ENCODE assay signal across 8 mouse cellular contexts in genomic region chr4:98395346-98395689, GRCm38 (mm10). TPM values are rescaled to one million over a fixed set of nuclear protein-coding genes. Genes with fewer than 3 reads are reported as not detected.
A peak's percentile ranks its signal among the peaks of the same experiment; 100 is the strongest.
DNase-seq lines count a peak whose midpoint lies in the region; ATAC-seq and TF ChIP-seq lines count a peak whose summit lies in the region.

No protein-coding gene starts in this region.

- H3K27ac ChIP-seq in left cerebral cortex, adult 2 months = peak overlapping the region; percentile 94
- peak overlapping the region; percentile 72; the same call in 1 of the 2 replicates for H3K27ac ChIP-seq in embryonic facial prominence, embryonic 11.5 days (replicated peaks; ENCODE audit: low read depth, low read length)
- peak overlapping the region; percentile 87 for H3K27ac ChIP-seq in neural tube, embryonic 13.5 days (replicated peaks)

- peak overlapping the region; percentile 91 for H3K4me2 ChIP-seq in embryonic facial prominence, embryonic 11.5 days (ENCODE audit: low read depth, low read length)
- H3K4me2 ChIP-seq in neural tube, embryonic 13.5 days = peak overlapping the region; percentile 89

- 6% methylated on average over 7 of the region's 7 CpGs for WGBS in embryonic facial prominence, embryonic 11.5 days
- WGBS in neural tube, embryonic 13.5 days = 3% methylated on average over 7 of the region's 7 CpGs

- DNase-seq in left cerebral cortex, adult 2 months (ENCODE audit: extremely low spot score in 1 of 2, low spot score in 2 of 2) = no peak
- no peak for DNase-seq in left cerebral cortex, postnatal 14 days (ENCODE audit: low spot score in 2 of 2)
- no peak for DNase-seq in embryonic facial prominence, embryonic 11.5 days (ENCODE audit: low spot score)
- no peak for DNase-seq in urinary bladder, adult 2 months (ENCODE audit: low spot score)
- no peak for DNase-seq in yolk sac, embryonic 10.5 days (ENCODE audit: low spot score)
- no peak for DNase-seq in adrenal gland, postnatal 36 days

- H3K27me3 ChIP-seq in embryonic facial prominence, embryonic 11.5 days (ENCODE audit: control insufficient read depth, insufficient read depth, low read length) = no peaks in the 10 kb centered on the region
- no peaks in the 10 kb centered on the region for H3K27me3 ChIP-seq in neural tube, embryonic 13.5 days

- no peaks in the 10 kb centered on the region for H3K9me3 ChIP-seq in embryonic facial prominence, embryonic 11.5 days (replicated peaks; ENCODE audit: control insufficient read depth, low read length)
- no peaks in the 10 kb centered on the region for H3K9me3 ChIP-seq in neural tube, embryonic 13.5 days

- peak overlapping the region; percentile 71 for H3K4me3 ChIP-seq in left cerebral cortex, adult 2 months
- peak overlapping the region; percentile 74 for H3K4me3 ChIP-seq in embryonic facial prominence, embryonic 11.5 days (ENCODE audit: low read depth, low read length)
- peak overlapping the region; percentile 89 for H3K4me3 ChIP-seq in neural tube, embryonic 13.5 days

- peak overlapping the region; percentile 99 for H3K9ac ChIP-seq in embryonic facial prominence, embryonic 11.5 days (replicated peaks; ENCODE audit: low read length)
- H3K9ac ChIP-seq in neural tube, embryonic 13.5 days = peak overlapping the region; percentile 99

- TF ChIP-seq CTCF in left cerebral cortex, adult 2 months (IDR thresholded peaks at IDR 0.05) = no peak

- no peaks in the 10 kb centered on the region for H3K36me3 ChIP-seq in embryonic facial prominence, embryonic 11.5 days (replicated peaks; ENCODE audit: control insufficient read depth, insufficient read depth, low read depth, low read length)
- no peaks in the 10 kb centered on the region for H3K36me3 ChIP-seq in neural tube, embryonic 13.5 days

- intact Hi-C loops in left cerebral cortex, adult 2 months (cut with DNase I) = no loop called here
- intact Hi-C loops in left cerebral cortex, postnatal 14 days (cut with DNase I) = no loop called here

- no peaks in the 10 kb centered on the region for H3K4me1 ChIP-seq in embryonic facial prominence, embryonic 11.5 days (ENCODE audit: control insufficient read depth, insufficient read depth, low read length)
- H3K4me1 ChIP-seq in neural tube, embryonic 13.5 days (replicated peaks) = peaks cover 6% of the 10 kb centered on the region; the same call in 1 of the 2 replicates

- no peak for ATAC-seq in embryonic facial prominence, embryonic 11.5 days (replicated peaks; ENCODE audit: insufficient number of reproducible peaks, low FRiP score, low TSS enrichment, low read depth)
- ATAC-seq in inflammation-experienced regulatory T-cells, adult 6 months = peak; percentile 14
- no peak for ATAC-seq in neural tube, embryonic 13.5 days (ENCODE audit: low read depth)

RNA-seq across cellular contexts. Expression of gene Patj, which starts 0.3 kb away (rescaled TPM):
- total RNA-seq in left cerebral cortex, adult 2 months (2021) = 10 to 100 TPM; 16.0 to 17.5 TPM
- total RNA-seq in left cerebral cortex, postnatal 14 days (2021) = 1 to 10 TPM; 7.8 to 8.4 TPM
- 13.2 and 17.6 TPM in 2 replicates for polyA plus RNA-seq in embryonic facial prominence, embryonic 11.5 days (2014; fragmentation: Nextera tagmentation; extraction: Ambion mirVana)
- 10 to 100 TPM in 2 of 3 experiments, 1 to 10 TPM in 1; 7.2 to 26.4 (median 22.9) TPM for polyA plus RNA-seq in inflammation-experienced regulatory T-cells, adult 6 months (2017; shearing (Covaris generic))
- polyA plus RNA-seq in neural tube, embryonic 13.5 days (2015; fragmentation: Nextera tagmentation; extraction: Ambion mirVana) = 4.5 and 4.8 TPM in 2 replicates
- polyA plus RNA-seq in urinary bladder, adult 2 months (2012; rRNA removed) = 17.6 and 18.7 TPM in 2 replicates
- total RNA-seq in adrenal gland, postnatal 36 days (2021) = 1 to 10 TPM; 4.8 to 5.0 TPM

RNA-seq across cellular contexts. Expression of gene Tm2d1, which starts 12.2 kb away (rescaled TPM):
- total RNA-seq in left cerebral cortex, adult 2 months (2021) = 10 to 100 TPM; 36.2 to 40.5 TPM
- 10 to 100 TPM; 48.8 to 49.8 TPM for total RNA-seq in left cerebral cortex, postnatal 14 days (2021)
- 86.9 and 101 TPM in 2 replicates for polyA plus RNA-seq in embryonic facial prominence, embryonic 11.5 days (2014; fragmentation: Nextera tagmentation; extraction: Ambion mirVana)
- polyA plus RNA-seq in inflammation-experienced regulatory T-cells, adult 6 months (2017; shearing (Covaris generic)) = 10 to 100 TPM; 34.9 to 49.3 (median 43.3) TPM
- polyA plus RNA-seq in neural tube, embryonic 13.5 days (2015; fragmentation: Nextera tagmentation; extraction: Ambion mirVana) = 143 and 151 TPM in 2 replicates
- polyA plus RNA-seq in urinary bladder, adult 2 months (2012; rRNA removed) = 47.4 and 54.6 TPM in 2 replicates
- 10 to 100 TPM; 36.7 to 44.0 TPM for total RNA-seq in adrenal gland, postnatal 36 days (2021)
